Mouse (Mus musculus): ENCODE results near the gene Ppp1r3g.

DNA sequence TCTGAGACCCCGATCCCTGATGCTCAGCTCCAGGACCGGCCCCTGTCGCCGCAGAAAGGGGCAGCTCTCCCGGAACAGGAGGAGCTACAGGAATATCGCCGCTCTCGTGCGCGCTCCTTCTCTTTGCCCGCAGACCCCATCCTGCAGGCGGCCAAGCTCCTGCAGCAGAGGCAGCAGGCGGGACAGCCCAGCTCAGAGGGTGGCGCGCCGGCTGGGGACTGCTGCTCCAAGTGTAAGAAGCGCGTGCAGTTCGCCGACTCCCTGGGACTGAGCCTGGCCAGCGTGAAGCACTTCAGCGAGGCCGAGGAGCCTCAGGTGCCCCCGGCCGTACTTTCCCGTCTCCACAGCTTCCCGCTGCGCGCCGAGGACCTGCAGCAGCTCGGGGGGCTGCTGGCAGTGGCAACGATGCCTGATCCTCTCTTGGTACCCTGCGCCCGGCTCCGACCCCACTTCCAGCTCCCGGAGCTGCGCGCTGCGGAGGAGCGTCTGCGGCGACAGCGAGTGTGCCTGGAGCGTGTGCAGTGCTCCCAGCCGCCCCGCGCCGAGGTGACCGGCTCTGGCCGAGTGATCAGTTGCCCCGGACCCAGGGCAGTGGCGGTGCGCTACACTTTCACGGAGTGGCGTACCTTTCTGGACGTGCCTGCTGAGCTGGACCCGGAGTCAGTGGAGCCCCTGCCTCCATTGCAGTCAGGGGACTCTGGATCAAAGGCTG is 10.2 kb downstream of the Ppp1r3g start:
- no peak for TF ChIP-seq CTCF (IDR thresholded peaks at IDR 0.05; ENCODE audit: low read depth)
- TF ChIP-seq EP300 (optimal IDR thresholded peaks at IDR 0.05) = no peak

Measured in stomach, postnatal 0 days (tissue).